ENCODE assay signal across 16 mouse cellular contexts in the genomic region with DNA sequence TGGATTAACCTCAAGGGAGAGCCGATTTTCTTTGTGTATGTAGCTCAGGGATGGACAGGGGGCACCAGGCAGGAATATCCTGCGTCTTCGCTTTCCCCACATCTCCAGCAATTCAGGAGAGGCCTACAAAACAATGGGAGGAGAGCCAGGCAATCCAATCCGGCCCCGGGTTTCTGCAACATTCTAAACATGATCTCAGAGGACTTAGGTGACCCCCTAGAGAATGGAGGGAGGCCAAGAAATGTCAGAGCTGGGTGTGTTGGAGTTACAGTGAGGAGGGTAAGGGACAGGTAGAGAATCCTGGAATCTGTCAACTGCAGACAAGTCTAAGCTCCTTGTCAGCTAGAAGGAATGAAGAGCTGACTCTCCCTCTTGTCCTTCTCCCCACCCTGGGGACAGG. TPM values are rescaled to one million over a fixed set of nuclear protein-coding genes. Genes with fewer than 3 reads are reported as not detected.
DNase-seq lines count a peak whose midpoint lies in the region; ATAC-seq lines count a peak whose summit lies in the region.
"Had no signal": no experiment of that assay in that cellular context is flagged by ENCODE, and none has a peak within 500 bp of the region (broad histone marks: within the 10 kb centered on the region; RNA-seq: fewer than 3 reads in every experiment).

No protein-coding gene starts in this region.

- 89% methylated on average over 5 of the region's 5 CpGs for WGBS in forebrain, embryonic 10.5 days
- WGBS in forebrain, embryonic 16.5 days, result 89% methylated on average over 5 of the region's 5 CpGs
- 70% methylated on average over 5 of the region's 5 CpGs for WGBS in kidney, embryonic 16.5 days
- WGBS in embryonic facial prominence, embryonic 14.5 days, result 75% methylated on average over 5 of the region's 5 CpGs
- WGBS in liver, embryonic 13.5 days (ENCODE audit: insufficient replicate concordance), result 56% methylated on average over 5 of the region's 5 CpGs

- H3K36me3 ChIP-seq in forebrain, embryonic 10.5 days (replicated peaks), result no peaks in the 10 kb centered on the region
- no peaks in the 10 kb centered on the region for H3K36me3 ChIP-seq in forebrain, embryonic 16.5 days (ENCODE audit: control insufficient read depth, insufficient read depth)
- H3K36me3 ChIP-seq in kidney, embryonic 16.5 days (ENCODE audit: insufficient read depth, low read length), result no peaks in the 10 kb centered on the region
- no peaks in the 10 kb centered on the region for H3K36me3 ChIP-seq in embryonic facial prominence, embryonic 14.5 days (ENCODE audit: control insufficient read depth, insufficient read depth, low read length)
- no peaks in the 10 kb centered on the region for H3K36me3 ChIP-seq in liver, embryonic 13.5 days

- H3K9me3 ChIP-seq in forebrain, embryonic 10.5 days, result no peaks in the 10 kb centered on the region
- H3K9me3 ChIP-seq in forebrain, embryonic 16.5 days (ENCODE audit: control insufficient read depth, low read length), result no peaks in the 10 kb centered on the region
- no peaks in the 10 kb centered on the region for H3K9me3 ChIP-seq in kidney, embryonic 16.5 days (ENCODE audit: low read length)
- H3K9me3 ChIP-seq in embryonic facial prominence, embryonic 14.5 days (ENCODE audit: control insufficient read depth, low read length), result no peaks in the 10 kb centered on the region
- H3K9me3 ChIP-seq in liver, embryonic 13.5 days (replicated peaks), result no peaks in the 10 kb centered on the region

- ATAC-seq in forebrain, embryonic 16.5 days, result no peak
- ATAC-seq in kidney, embryonic 16.5 days (ENCODE audit: low FRiP score, low TSS enrichment), result no peak
- ATAC-seq in embryonic facial prominence, embryonic 14.5 days (ENCODE audit: low read depth), result no peak
- no peak for ATAC-seq in liver, embryonic 13.5 days (ENCODE audit: low read depth)

- no peak overlapping the region for H3K4me3 ChIP-seq in forebrain, embryonic 10.5 days
- no peak overlapping the region for H3K4me3 ChIP-seq in forebrain, embryonic 16.5 days (replicated peaks; ENCODE audit: low read length)
- no peak overlapping the region for H3K4me3 ChIP-seq in kidney, embryonic 16.5 days (ENCODE audit: low read length)
- H3K4me3 ChIP-seq in embryonic facial prominence, embryonic 14.5 days (ENCODE audit: low read depth, low read length), result no peak overlapping the region
- no peak overlapping the region for H3K4me3 ChIP-seq in liver, embryonic 13.5 days (replicated peaks)
- H3K4me3 ChIP-seq: myocyte had no signal

- H3K27ac ChIP-seq in forebrain, embryonic 10.5 days, result peak overlapping the region; percentile 76; the same call in 1 of the 2 replicates
- no peak overlapping the region for H3K27ac ChIP-seq in forebrain, embryonic 16.5 days (ENCODE audit: low read length)
- no peak overlapping the region for H3K27ac ChIP-seq in kidney, embryonic 16.5 days (ENCODE audit: low read length)
- peak overlapping the region; percentile 89 for H3K27ac ChIP-seq in embryonic facial prominence, embryonic 14.5 days (replicated peaks; ENCODE audit: low read depth, low read length)
- 0 out of 2 replicates have a peak overlapping the region, but pooled peaks have one; percentile 21 for H3K27ac ChIP-seq in liver, embryonic 13.5 days
- H3K27ac ChIP-seq: kidney, postnatal 0 days had no signal

- H3K4me1 ChIP-seq in forebrain, embryonic 10.5 days, result peaks cover 37% of the 10 kb centered on the region
- peaks cover 12% of the 10 kb centered on the region for H3K4me1 ChIP-seq in forebrain, embryonic 16.5 days (replicated peaks; ENCODE audit: control insufficient read depth, insufficient read depth, low read length)
- H3K4me1 ChIP-seq in kidney, embryonic 16.5 days (ENCODE audit: insufficient read depth, low read length), result peaks cover 30% of the 10 kb centered on the region
- peaks cover 42% of the 10 kb centered on the region for H3K4me1 ChIP-seq in embryonic facial prominence, embryonic 14.5 days (ENCODE audit: control insufficient read depth, insufficient read depth, low read length)
- peaks cover 21% of the 10 kb centered on the region for H3K4me1 ChIP-seq in liver, embryonic 13.5 days (replicated peaks)

- peaks cover 11% of the 10 kb centered on the region; the same call in 1 of the 2 replicates for H3K27me3 ChIP-seq in forebrain, embryonic 10.5 days (ENCODE audit: poor library complexity, severe bottlenecking)
- no peaks in the 10 kb centered on the region for H3K27me3 ChIP-seq in forebrain, embryonic 16.5 days (replicated peaks; ENCODE audit: control insufficient read depth, insufficient read depth, low read length)
- H3K27me3 ChIP-seq in kidney, embryonic 16.5 days (ENCODE audit: insufficient read depth, low read length), result no peaks in the 10 kb centered on the region
- H3K27me3 ChIP-seq in embryonic facial prominence, embryonic 14.5 days (replicated peaks; ENCODE audit: control insufficient read depth, insufficient read depth, low read length), result no peaks in the 10 kb centered on the region
- H3K27me3 ChIP-seq in liver, embryonic 13.5 days, result no peaks in the 10 kb centered on the region

- no peak overlapping the region for H3K4me2 ChIP-seq in forebrain, embryonic 16.5 days (ENCODE audit: low read length)
- no peak overlapping the region for H3K4me2 ChIP-seq in kidney, embryonic 16.5 days (replicated peaks; ENCODE audit: low read depth, low read length)
- H3K4me2 ChIP-seq in embryonic facial prominence, embryonic 14.5 days (ENCODE audit: low read depth, low read length), result no peak overlapping the region
- H3K4me2 ChIP-seq in liver, embryonic 13.5 days, result no peak overlapping the region

- DNase-seq in forebrain, embryonic 10.5 days (ENCODE audit: extremely low spot score, low spot score), result no peak
- no peak for DNase-seq in kidney, postnatal 36 days
- no peak for DNase-seq in embryonic facial prominence, embryonic 14.5 days (ENCODE audit: low spot score)
- no peak for DNase-seq in liver, embryonic 13.5 days
- DNase-seq in retina, postnatal 1 day, result no peak
- no peak for DNase-seq in yolk sac, embryonic 10.5 days (ENCODE audit: low spot score)
- DNase-seq: adrenal gland, postnatal 14 days; cerebellum, adult 9-11 months; embryo, embryonic 11 days; heart, adult 18-20 months; left cerebral cortex, postnatal 4 days; thymus, postnatal 25 days had no signal

- no peak overlapping the region for H3K9ac ChIP-seq in forebrain, embryonic 16.5 days (replicated peaks; ENCODE audit: low read depth, low read length)
- peak overlapping the region; percentile 37; the same call in 1 of the 2 replicates for H3K9ac ChIP-seq in kidney, embryonic 16.5 days (replicated peaks; ENCODE audit: low read length)
- H3K9ac ChIP-seq in embryonic facial prominence, embryonic 14.5 days (ENCODE audit: low read depth, low read length), result no peak overlapping the region
- H3K9ac ChIP-seq in liver, embryonic 13.5 days, result no peak overlapping the region

RNA-seq across cellular contexts. Expression of a gene that starts 35.9 kb away (rescaled TPM):
- polyA plus RNA-seq in forebrain, embryonic 10.5 days (2016; fragmentation: Nextera tagmentation; extraction: Ambion mirVana), result 200 and 274 TPM in 2 replicates
- polyA plus RNA-seq in forebrain, embryonic 16.5 days (2015; fragmentation: Nextera tagmentation; extraction: Ambion mirVana), result 21.2 and 34.2 TPM in 2 replicates
- polyA plus RNA-seq in kidney, embryonic 16.5 days (2015; fragmentation: Nextera tagmentation; extraction: Ambion mirVana), result 91.9 and 111 TPM in 2 replicates
- polyA plus RNA-seq in embryonic facial prominence, embryonic 14.5 days (2014; fragmentation: Nextera tagmentation; extraction: Ambion mirVana), result 918 and 968 TPM in 2 replicates
- 470 and 508 TPM in 2 replicates for polyA plus RNA-seq in liver, embryonic 13.5 days (2015; fragmentation: Nextera tagmentation; extraction: Ambion mirVana)
- polyA plus RNA-seq: myocyte had no signal

Comparison
In these comparisons a context has a peak if more than half of its experiments do, and no peak if none do; other contexts are left out.
1. H3K27ac ChIP-seq: peak in forebrain, embryonic 10.5 days (single experiment), embryonic facial prominence, embryonic 14.5 days (single experiment) and liver, embryonic 13.5 days (single experiment); none in forebrain, embryonic 16.5 days (single experiment) and kidney, embryonic 16.5 days (single experiment).